Mouse (Mus musculus) kidney, adult 2 months (tissue): Measurements from ENCODE around the gene S100pbp. TPM values are rescaled to one million over a fixed set of nuclear protein-coding genes. Genes with fewer than 3 reads are reported as not detected.

Source experiments
- DNase-seq: peaks from one replicate; pipeline ENCODE4 v3.0.0; 2021
- H3K27ac ChIP-seq: fragments of 200-500 bp; 2 replicates; pipeline ENCODE4 v1.5.1; 2012; ENCODE audit warnings: low read depth, low read length, control low read depth, inconsistent platforms; ENCODE audit not compliant: insufficient read depth
- H3K27me3 ChIP-seq: fragments of 200-500 bp; replicated peaks from 2 replicates; pipeline ENCODE4 v1.6.1; 2012; ENCODE audit warnings: mild to moderate bottlenecking, moderate library complexity, low read length, inconsistent platforms; ENCODE audit not compliant: control insufficient read depth, insufficient read depth
- H3K36me3 ChIP-seq: fragments of 200-500 bp; 2 replicates; pipeline ENCODE4 v1.6.1; 2012; ENCODE audit warnings: mild to moderate bottlenecking, moderate library complexity, low read length, inconsistent platforms; ENCODE audit not compliant: control insufficient read depth, insufficient read depth
- H3K4me1 ChIP-seq: fragments of 200-500 bp; 2 replicates; pipeline ENCODE4 v1.6.1; 2011; ENCODE audit warnings: low read length; ENCODE audit not compliant: control insufficient read depth, insufficient read depth
- H3K4me3 ChIP-seq: fragments of 200-500 bp; 2 replicates; pipeline ENCODE4 v1.5.1; 2011; ENCODE audit warnings: mild to moderate bottlenecking, low read depth, low read length, control low read depth; ENCODE audit not compliant: insufficient read depth
- CTCF ChIP-seq: fragments of 200-500 bp; conservative IDR thresholded peaks from 2 replicates; pipeline ENCODE4 v1.5.1; 2011; ENCODE audit warnings: low read depth, mild to moderate bottlenecking, control low read depth, low read length, moderate library complexity, mixed read lengths; ENCODE audit not compliant: insufficient read depth, insufficient read length
- POLR2A ChIP-seq: fragments of 200-500 bp; IDR thresholded peaks from one replicate; pipeline ENCODE4 v1.6.1; 2011; ENCODE audit warnings: low read depth, low read length, control low read depth
- WGBS: fragments of 180-500 bp; shearing (Covaris S2); methylation state at CpG from one replicate; pipeline ENCODE4 v1.1.7; 2018; 5-methylcytosine and 5-hydroxymethylcytosine counted together
- polyA plus RNA-seq: library from polyadenylated mRNA; depleted of rRNA; stranded (reverse); fragments of >200 nt; gene quantifications from 2 replicates; pipeline ENCODE4 v1.2.3, GENCODE M21; 2012; rRNA removed

S100pbp gene
- polyA plus RNA-seq = 12.6 and 13.6 TPM in 2 replicates

DNA sequence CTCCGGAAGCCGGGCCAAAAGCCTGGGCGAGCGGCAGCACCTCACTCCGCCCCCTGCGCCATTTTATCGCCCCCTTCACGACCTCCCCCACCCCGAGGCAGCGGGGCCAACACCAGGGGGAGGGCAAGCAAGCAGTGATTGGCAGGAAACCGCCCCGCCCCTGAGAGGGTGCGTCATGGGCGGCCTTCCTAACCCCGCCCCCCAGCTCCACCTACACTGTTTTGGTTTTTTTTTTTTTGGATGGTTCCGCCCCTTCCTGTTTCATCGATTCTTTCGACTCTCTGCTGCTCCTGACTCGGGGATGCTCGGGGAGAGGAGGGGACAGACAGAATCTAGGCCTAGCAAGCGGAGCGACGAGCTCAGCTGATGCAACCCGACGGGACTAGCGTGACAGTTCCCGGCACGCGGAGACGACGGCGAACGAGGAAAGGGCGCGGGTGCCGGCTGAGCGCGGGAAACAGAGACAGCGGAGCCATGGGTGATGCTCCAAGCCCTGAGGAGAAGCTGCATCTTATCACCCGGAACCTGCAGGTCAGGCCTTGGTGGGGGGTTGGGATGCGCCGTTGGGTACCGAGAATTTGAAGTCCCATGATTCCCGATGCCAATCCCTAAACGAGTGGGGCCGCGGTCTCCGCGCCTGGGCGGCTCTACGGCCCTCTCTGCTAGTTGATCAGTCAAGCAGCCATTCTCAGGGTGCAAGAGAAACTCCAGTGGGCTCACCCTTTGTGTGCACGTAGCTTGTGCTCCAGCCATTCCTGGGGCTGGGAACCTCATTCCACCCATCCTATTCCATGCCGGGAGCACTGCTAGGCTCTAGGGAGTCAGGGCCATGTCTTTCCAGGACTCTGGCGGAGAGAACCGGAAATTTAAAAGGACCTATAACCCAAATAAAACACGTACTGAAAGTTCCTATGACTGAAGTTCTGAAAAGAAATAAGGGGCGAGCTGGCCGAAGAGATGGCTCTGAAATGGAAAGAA lies at the start of gene S100pbp, which contains the start of gene Yars:
TSS of gene S100pbp (minus strand) at position 186 of the 978 bp plus-strand sequence.
TSS of gene Yars (plus strand) at position 219 of the 978 bp plus-strand sequence.
- peak within 1 kb of the TSS; percentile 79 for H3K27ac ChIP-seq
- peaks cover 8% of the 10 kb centered on the region; the same call in 1 of the 2 replicates for H3K4me1 ChIP-seq
- peak within 1 kb of the TSS; percentile 89 for H3K4me3 ChIP-seq
- DNase-seq = peak; percentile 99
- H3K27me3 ChIP-seq = no peaks in the 10 kb centered on the region
- under 1% methylated on average over 57 of the region's 58 CpGs for WGBS
- TF ChIP-seq POLR2A (peak; percentile 30), CTCF (no peak)
- H3K36me3 ChIP-seq = no peaks in the 10 kb centered on the region

DNA sequence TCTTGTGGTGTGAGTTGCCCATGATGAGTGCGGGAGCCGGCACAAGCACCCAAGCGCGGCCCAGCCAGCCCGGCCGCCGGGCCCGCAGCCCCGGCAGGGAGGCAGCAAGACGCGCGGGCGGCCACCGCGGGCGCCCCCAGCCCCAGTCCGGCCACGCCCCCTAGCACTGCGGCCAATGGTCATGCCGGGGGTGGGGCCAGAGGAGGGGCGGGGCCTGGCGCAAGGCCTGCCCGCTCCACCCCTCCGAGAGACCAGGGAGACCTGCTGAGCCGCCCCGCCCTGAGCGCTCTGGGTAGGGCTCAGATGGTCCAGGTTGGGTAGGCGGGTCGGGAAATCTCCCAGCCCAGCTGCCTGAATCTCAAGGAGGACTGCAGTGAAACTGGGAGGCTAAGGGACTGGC lies 49.5 kb upstream of the S100pbp start:
- Histone ChIP-seq H3K27me3 (no peaks in the 10 kb centered on the region), H3K36me3 (no peaks in the 10 kb centered on the region), H3K27ac (no peak overlapping the region), H3K4me1 (peaks cover 23% of the 10 kb centered on the region; the same call in 1 of the 2 replicates), H3K4me3 (peak overlapping the region; percentile 40)
- peak; percentile 85 for DNase-seq
- 1% methylated on average over 29 of the region's 29 CpGs for whole genome bisulfite sequencing
- TF ChIP-seq POLR2A (no peak), CTCF (no peak)

DNA sequence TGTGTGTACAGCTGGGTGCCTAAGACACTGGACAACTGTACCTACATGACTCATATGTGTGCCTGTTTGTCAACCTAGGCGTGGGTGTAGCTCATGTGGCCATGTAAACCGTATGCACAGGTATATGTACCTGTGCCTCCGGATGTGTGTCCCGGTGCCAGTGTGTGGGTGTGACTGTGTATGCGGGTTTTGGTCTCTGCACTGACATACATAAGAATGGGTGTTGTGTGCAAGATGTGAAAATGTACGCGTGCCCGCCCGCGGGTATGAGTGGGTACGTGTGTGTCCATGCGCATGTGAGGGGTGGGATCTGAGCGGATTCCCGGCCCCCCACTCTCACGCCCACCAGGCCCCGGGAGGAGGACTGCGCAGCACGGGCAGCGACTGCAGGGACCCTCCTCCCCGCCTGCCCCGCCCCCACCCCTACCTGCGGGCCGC lies 49.1 kb upstream of the S100pbp start:
- peak overlapping the region; percentile 4; the same call in 1 of the 2 replicates for H3K27ac ChIP-seq
- no peak for DNase-seq
- no peaks in the 10 kb centered on the region for H3K27me3 ChIP-seq
- H3K4me3 ChIP-seq = peak overlapping the region; percentile 40
- no peak for TF ChIP-seq POLR2A
- no peak for TF ChIP-seq CTCF
- peaks cover 23% of the 10 kb centered on the region; the same call in 1 of the 2 replicates for H3K4me1 ChIP-seq
- WGBS = 10% methylated on average over 23 of the region's 23 CpGs
- H3K36me3 ChIP-seq = no peaks in the 10 kb centered on the region

DNA sequence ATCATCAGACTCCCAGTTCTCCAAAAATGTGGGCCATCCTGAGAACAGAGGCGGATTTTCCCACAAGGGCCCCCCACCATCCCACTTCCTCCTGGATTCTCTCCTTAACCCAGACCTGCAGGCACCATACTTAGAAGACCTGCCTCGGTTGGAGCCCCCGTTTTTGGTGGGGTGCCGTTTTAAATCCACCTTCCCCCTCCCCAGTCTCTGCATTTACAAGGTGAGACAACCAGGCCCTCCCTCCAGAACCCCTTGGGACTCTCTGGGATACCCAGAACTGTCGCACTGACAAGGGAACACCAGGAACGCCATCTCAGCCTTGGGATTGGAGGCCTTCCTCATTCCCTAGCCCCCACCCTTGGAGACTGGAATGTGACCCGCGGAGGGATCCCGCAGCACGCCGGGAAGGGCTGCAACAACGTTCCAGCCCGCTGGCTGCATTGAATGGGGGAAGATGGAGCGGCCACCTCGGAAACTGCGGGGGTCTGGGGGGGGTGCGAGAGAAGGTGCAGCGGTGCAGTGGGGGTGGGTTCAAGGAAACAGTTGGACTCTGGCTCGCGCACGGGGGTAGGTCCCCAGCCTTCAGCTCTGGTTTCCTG lies 48.4 kb upstream of the S100pbp start:
- peak overlapping the region; percentile 40 for H3K4me3 ChIP-seq

DNA sequence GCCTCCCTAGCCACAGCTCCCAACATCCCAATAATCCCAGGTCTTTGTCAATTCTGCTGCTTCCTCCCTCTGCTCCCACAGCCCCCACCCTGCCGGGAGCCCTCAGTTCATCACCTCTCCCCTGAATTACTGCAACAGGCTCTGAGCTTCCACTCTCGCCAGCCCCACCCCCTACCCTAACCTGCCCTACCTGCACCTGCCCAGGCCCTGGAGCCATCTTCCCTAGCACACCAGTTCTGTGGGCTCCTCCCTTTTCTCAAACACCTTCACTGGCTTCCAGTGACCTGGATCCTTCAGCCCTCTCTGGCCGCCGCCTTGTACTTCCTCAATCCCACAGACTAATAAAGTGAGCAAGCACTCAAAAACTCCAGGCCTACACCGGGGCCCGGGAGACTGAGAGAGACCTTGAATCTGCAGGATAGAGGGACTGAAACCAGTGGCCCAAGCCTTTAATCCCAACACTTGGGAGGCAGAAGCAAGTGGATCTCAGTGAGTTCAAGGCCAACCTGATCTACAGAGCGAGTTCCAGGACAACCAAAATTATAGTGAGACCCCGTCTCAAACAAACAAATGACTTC lies 46.8 kb upstream of the S100pbp start:
- peak overlapping the region; percentile 66 for H3K27ac ChIP-seq
- H3K27me3 ChIP-seq = no peaks in the 10 kb centered on the region
- H3K4me3 ChIP-seq = no peak overlapping the region
- no peak for DNase-seq
- H3K4me1 ChIP-seq = peaks cover 36% of the 10 kb centered on the region; the same call in 1 of the 2 replicates
- TF ChIP-seq POLR2A (no peak), CTCF (no peak)
- H3K36me3 ChIP-seq = no peaks in the 10 kb centered on the region
- 76% methylated on average over 8 of the region's 8 CpGs for WGBS

More for the DNA sequence above, 48.4 kb upstream of the S100pbp start:
- Histone ChIP-seq H3K27ac (peak overlapping the region; percentile 66; the same call in 1 of the 2 replicates), H3K27me3 (no peaks in the 10 kb centered on the region), H3K4me1 (peaks cover 27% of the 10 kb centered on the region; the same call in 1 of the 2 replicates), H3K36me3 (no peaks in the 10 kb centered on the region)
- TF ChIP-seq POLR2A = no peak
- no peak for TF ChIP-seq CTCF
- peak; percentile 49 for DNase-seq
- WGBS = 31% methylated on average over 21 of the region's 21 CpGs

DNA sequence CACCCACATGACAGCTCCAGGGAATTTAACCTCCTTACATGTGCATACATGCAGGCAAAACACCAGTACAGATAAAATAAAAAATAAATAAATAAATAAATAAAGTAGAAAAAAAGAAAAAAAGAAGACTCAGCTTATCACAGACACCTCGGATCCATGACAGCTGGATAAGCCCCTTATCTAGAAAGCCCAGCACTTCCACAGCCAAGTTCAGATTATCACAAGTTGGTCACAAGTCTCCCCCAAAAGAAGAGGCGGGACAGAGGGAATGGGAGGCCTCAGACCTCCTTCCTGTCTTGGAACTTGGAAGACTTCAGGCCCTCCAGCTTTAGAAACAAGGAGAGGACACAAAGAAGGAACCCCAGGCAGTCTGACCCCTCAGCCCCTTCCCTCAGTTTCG lies 45.6 kb upstream of the S100pbp start:
- TF ChIP-seq POLR2A = no peak
- TF ChIP-seq CTCF = no peak
- peaks cover 33% of the 10 kb centered on the region; the same call in 1 of the 2 replicates for H3K4me1 ChIP-seq
- H3K27ac ChIP-seq = peak overlapping the region; percentile 73

More for the DNA sequence above, 45.6 kb upstream of the S100pbp start:
- Histone ChIP-seq H3K36me3 (no peaks in the 10 kb centered on the region), H3K4me3 (no peak overlapping the region), H3K27me3 (no peaks in the 10 kb centered on the region)
- no peak for DNase-seq
- 82% methylated on average over 3 of the region's 3 CpGs for WGBS
